Mouse (Mus musculus): ENCODE data around the gene Unc80. TPM values are rescaled to one million over a fixed set of nuclear protein-coding genes. Genes with fewer than 3 reads are reported as not detected.

Unc80 gene
- polyA plus RNA-seq, 2 experiments = 0.10 to 0.36 TPM

DNA sequence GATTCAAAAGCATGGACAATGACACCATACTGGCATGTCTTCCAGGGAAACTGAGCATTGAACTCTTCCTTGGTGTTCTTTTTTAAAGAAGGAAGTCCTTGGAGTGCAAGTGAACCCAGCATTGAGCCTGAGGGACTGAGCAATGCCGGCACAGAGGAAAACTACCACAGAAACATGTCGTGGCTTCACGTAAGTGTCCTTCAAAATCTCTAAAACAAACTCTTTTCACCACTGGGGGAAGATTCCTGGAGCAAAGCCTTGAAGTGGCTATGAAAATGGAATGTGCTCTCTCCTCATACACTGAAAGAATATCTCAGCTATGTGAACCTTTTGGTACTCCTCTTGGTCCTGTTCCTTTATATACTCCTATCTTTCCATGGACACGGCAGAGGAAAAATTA lies 140.1 kb downstream of the Unc80 start:
- Histone ChIP-seq H3K4me1 (ENCODE audit: control insufficient read depth, insufficient read depth, low read length) (no peaks in the 10 kb centered on the region), H3K27me3 (ENCODE audit: control insufficient read depth, insufficient read depth, low read length) (no peaks in the 10 kb centered on the region), H3K9ac (ENCODE audit: low read depth, low read length, severe bottlenecking) (no peak overlapping the region), H3K36me3 (ENCODE audit: control insufficient read depth, insufficient read depth, low read length) (no peaks in the 10 kb centered on the region), H3K4me3 (replicated peaks; ENCODE audit: low read length) (no peak overlapping the region), H3K4me2 (replicated peaks; ENCODE audit: low read depth, low read length, severe bottlenecking) (no peak overlapping the region), H3K9me3 (ENCODE audit: control insufficient read depth, low read length) (no peaks in the 10 kb centered on the region), H3K27ac (replicated peaks; ENCODE audit: low read depth, low read length) (no peak overlapping the region)
- TF ChIP-seq POLR2A (IDR thresholded peaks at IDR 0.05; ENCODE audit: borderline replicate concordance, extremely low read depth, insufficient read depth, insufficient read length) = no peak
- DNase-seq (ENCODE audit: low spot score) (no peak), ATAC-seq (ENCODE audit: low FRiP score, low read depth) (no peak)
- WGBS = 92% methylated on average over 4 of the region's 4 CpGs

DNA sequence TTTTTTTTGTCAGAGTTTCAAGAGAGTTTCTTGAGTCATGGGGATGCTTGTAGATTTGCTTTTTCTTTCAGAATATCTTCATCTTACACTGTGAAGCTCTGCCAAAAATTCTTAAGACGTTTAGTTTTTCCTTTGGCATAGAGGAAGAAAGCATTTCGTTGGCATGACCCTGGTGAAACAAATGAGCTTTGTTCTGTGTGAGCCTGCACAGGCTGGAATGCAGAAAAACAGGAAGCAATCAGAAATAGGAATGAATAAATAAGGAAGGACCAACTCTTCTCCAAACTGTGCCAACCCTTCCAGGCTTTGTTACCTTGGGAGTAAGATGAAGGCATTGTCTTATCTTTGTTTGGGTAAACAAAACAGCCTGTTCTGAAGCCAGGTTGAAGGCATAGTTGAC lies 149.0 kb downstream of the Unc80 start:
- ATAC-seq (ENCODE audit: low FRiP score, low read depth) = no peak
- WGBS = 34% methylated on average over 2 of the region's 2 CpGs
- Histone ChIP-seq H3K4me2 (replicated peaks; ENCODE audit: low read depth, low read length, severe bottlenecking) (no peak overlapping the region), H3K27ac (replicated peaks; ENCODE audit: low read depth, low read length) (no peak overlapping the region), H3K36me3 (ENCODE audit: control insufficient read depth, insufficient read depth, low read length) (no peaks in the 10 kb centered on the region), H3K4me1 (ENCODE audit: control insufficient read depth, insufficient read depth, low read length) (peaks cover 4% of the 10 kb centered on the region), H3K4me3 (replicated peaks; ENCODE audit: low read length) (no peak overlapping the region), H3K9ac (ENCODE audit: low read depth, low read length, severe bottlenecking) (no peak overlapping the region), H3K9me3 (ENCODE audit: control insufficient read depth, low read length) (no peaks in the 10 kb centered on the region), H3K27me3 (ENCODE audit: control insufficient read depth, insufficient read depth, low read length) (no peaks in the 10 kb centered on the region)
- DNase-seq (ENCODE audit: low spot score) = no peak
- no peak for TF ChIP-seq POLR2A (IDR thresholded peaks at IDR 0.05; ENCODE audit: borderline replicate concordance, extremely low read depth, insufficient read depth, insufficient read length)

- no peak for TF ChIP-seq POLR2A (IDR thresholded peaks at IDR 0.05; ENCODE audit: borderline replicate concordance, extremely low read depth, insufficient read depth, insufficient read length)
- Histone ChIP-seq H3K27ac (replicated peaks; ENCODE audit: low read depth, low read length) (no peak overlapping the region), H3K36me3 (ENCODE audit: control insufficient read depth, insufficient read depth, low read length) (no peaks in the 10 kb centered on the region), H3K27me3 (ENCODE audit: control insufficient read depth, insufficient read depth, low read length) (no peaks in the 10 kb centered on the region), H3K4me1 (ENCODE audit: control insufficient read depth, insufficient read depth, low read length) (no peaks in the 10 kb centered on the region), H3K9me3 (ENCODE audit: control insufficient read depth, low read length) (no peaks in the 10 kb centered on the region), H3K9ac (ENCODE audit: low read depth, low read length, severe bottlenecking) (no peak overlapping the region), H3K4me2 (replicated peaks; ENCODE audit: low read depth, low read length, severe bottlenecking) (no peak overlapping the region), H3K4me3 (replicated peaks; ENCODE audit: low read length) (no peak overlapping the region)
- WGBS = 57% methylated on average over 2 of the region's 2 CpGs
- ATAC-seq (ENCODE audit: low FRiP score, low read depth) = no peak
- no peak for DNase-seq (ENCODE audit: low spot score)
These were observed 170.0 kb downstream of the Unc80 start for GRCm38 (mm10) chr1:66638177-66638576.

DNA sequence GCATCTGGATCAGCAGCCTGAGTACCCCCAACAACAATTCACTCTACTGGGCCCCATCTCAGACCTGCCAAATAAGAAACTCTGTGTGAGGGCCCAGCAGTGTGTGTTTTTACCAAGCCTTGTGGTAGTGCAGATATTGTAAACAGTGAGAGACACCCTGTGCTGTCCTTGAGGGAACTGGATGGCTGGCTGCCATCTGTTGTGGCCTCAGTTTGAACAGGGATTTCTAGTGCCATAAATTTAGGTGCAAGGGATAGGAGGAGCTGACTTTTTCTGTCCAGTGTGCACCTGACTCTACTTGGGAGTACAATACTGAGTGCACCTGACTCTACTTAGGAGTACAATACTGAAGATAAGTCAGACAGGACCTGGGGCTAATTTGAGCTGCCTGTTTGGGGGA lies 178.7 kb downstream of the Unc80 start:
- Histone ChIP-seq H3K27me3 (ENCODE audit: control insufficient read depth, insufficient read depth, low read length) (no peaks in the 10 kb centered on the region), H3K4me1 (ENCODE audit: control insufficient read depth, insufficient read depth, low read length) (no peaks in the 10 kb centered on the region), H3K9me3 (ENCODE audit: control insufficient read depth, low read length) (no peaks in the 10 kb centered on the region), H3K27ac (replicated peaks; ENCODE audit: low read depth, low read length) (no peak overlapping the region), H3K4me2 (replicated peaks; ENCODE audit: low read depth, low read length, severe bottlenecking) (no peak overlapping the region), H3K9ac (ENCODE audit: low read depth, low read length, severe bottlenecking) (no peak overlapping the region), H3K36me3 (ENCODE audit: control insufficient read depth, insufficient read depth, low read length) (no peaks in the 10 kb centered on the region), H3K4me3 (replicated peaks; ENCODE audit: low read length) (no peak overlapping the region)
- no peak for ATAC-seq (ENCODE audit: low FRiP score, low read depth)
- no peak for TF ChIP-seq POLR2A (IDR thresholded peaks at IDR 0.05; ENCODE audit: borderline replicate concordance, extremely low read depth, insufficient read depth, insufficient read length)
- no peak for DNase-seq (ENCODE audit: low spot score)

- TF ChIP-seq POLR2A (IDR thresholded peaks at IDR 0.05; ENCODE audit: borderline replicate concordance, extremely low read depth, insufficient read depth, insufficient read length) = no peak
- ATAC-seq (ENCODE audit: low FRiP score, low read depth) (no peak), DNase-seq (ENCODE audit: low spot score) (no peak)
- Histone ChIP-seq H3K9ac (ENCODE audit: low read depth, low read length, severe bottlenecking) (no peak overlapping the region), H3K4me1 (ENCODE audit: control insufficient read depth, insufficient read depth, low read length) (no peaks in the 10 kb centered on the region), H3K9me3 (ENCODE audit: control insufficient read depth, low read length) (no peaks in the 10 kb centered on the region), H3K4me2 (replicated peaks; ENCODE audit: low read depth, low read length, severe bottlenecking) (no peak overlapping the region), H3K27me3 (ENCODE audit: control insufficient read depth, insufficient read depth, low read length) (no peaks in the 10 kb centered on the region), H3K4me3 (replicated peaks; ENCODE audit: low read length) (no peak overlapping the region), H3K27ac (replicated peaks; ENCODE audit: low read depth, low read length) (no peak overlapping the region), H3K36me3 (ENCODE audit: control insufficient read depth, insufficient read depth, low read length) (no peaks in the 10 kb centered on the region)
- WGBS = 85% methylated on average over 6 of the region's 6 CpGs
These were observed 181.4 kb downstream of the Unc80 start for GRCm38 (mm10) chr1:66649568-66649967.

DNA sequence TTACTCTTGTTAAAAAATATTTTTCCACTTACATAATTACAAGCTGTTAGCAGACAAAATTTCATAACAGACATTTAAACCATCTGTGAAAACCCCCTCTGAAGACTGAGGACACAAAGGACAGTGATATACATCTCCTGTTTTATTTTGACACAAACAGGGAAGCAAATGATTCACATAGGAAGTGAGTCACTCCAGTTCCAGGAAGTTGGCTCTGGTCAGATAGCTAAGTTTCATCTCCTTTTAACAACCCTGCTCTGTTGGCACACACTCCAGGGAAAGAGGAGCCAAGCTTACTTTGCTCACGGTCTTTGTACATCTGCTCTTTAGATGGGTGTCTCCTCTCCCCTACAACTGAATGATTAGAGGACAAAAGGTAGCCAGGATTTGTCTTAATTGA lies 181.8 kb downstream of the Unc80 start:
- H3K4me1 ChIP-seq (ENCODE audit: control insufficient read depth, insufficient read depth, low read length) = no peaks in the 10 kb centered on the region
- no peak overlapping the region for H3K4me3 ChIP-seq (replicated peaks; ENCODE audit: low read length)
- no peaks in the 10 kb centered on the region for H3K27me3 ChIP-seq (ENCODE audit: control insufficient read depth, insufficient read depth, low read length)
- ATAC-seq (ENCODE audit: low FRiP score, low read depth) (no peak), DNase-seq (ENCODE audit: low spot score) (no peak)
- no peak overlapping the region for H3K9ac ChIP-seq (ENCODE audit: low read depth, low read length, severe bottlenecking)
- H3K27ac ChIP-seq (replicated peaks; ENCODE audit: low read depth, low read length) = no peak overlapping the region
- H3K4me2 ChIP-seq (replicated peaks; ENCODE audit: low read depth, low read length, severe bottlenecking) = no peak overlapping the region
- H3K36me3 ChIP-seq (ENCODE audit: control insufficient read depth, insufficient read depth, low read length) = no peaks in the 10 kb centered on the region
- WGBS = 64% methylated on average over 1 of the region's 1 CpGs
- no peaks in the 10 kb centered on the region for H3K9me3 ChIP-seq (ENCODE audit: control insufficient read depth, low read length)
- TF ChIP-seq POLR2A (IDR thresholded peaks at IDR 0.05; ENCODE audit: borderline replicate concordance, extremely low read depth, insufficient read depth, insufficient read length) = no peak
